Mouse (Mus musculus): Measurements from ENCODE around the gene Stat1.

GRCm38 (mm10) chr1:52121052-52121451, 1.8 kb downstream of the Stat1 start:
- TF ChIP-seq MAFK (IDR thresholded peaks at IDR 0.05; ENCODE audit: insufficient read depth, low read depth, low read length) = no peak
- no peak for TF ChIP-seq ZNF384 (IDR thresholded peaks at IDR 0.05; ENCODE audit: low read depth, low read length)
- TF ChIP-seq HCFC1 (IDR thresholded peaks at IDR 0.05; ENCODE audit: borderline replicate concordance, insufficient read depth, low read length) = no peak

Measured in ES-E14 (cell line).